1 mouse cellular context compared by ENCODE assay signal in the genomic region with DNA sequence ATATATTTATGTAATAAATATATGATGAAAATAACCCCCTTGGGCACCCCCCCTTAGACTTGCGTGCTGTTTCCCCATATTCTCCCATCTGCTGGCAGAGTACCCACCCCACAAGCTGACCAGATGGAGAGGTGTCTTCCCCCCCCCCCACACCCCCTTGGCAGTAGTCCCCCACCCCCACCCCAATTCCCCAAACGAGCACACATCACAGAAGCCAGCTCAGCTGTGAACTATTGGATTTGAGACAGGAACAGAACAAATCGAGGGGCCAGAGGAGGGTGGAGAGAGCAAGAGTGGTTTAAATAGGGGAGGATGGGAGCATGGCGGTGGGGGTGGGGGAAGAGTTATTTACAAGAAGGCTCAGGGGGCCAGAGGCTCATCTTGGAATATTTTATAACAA.
TF ChIP-seq lines count a peak whose summit lies in the region.

No protein-coding gene starts in this region.

TF ChIP-seq in MEL, 35 proteins besides CTCF, POLR2A, EP300 and RAD21:
- TF ChIP-seq ZMIZ1 (IDR thresholded peaks at IDR 0.05; ENCODE audit: low read depth, low read length) (0 out of 2 replicates have a peak, but pooled peaks have one; percentile 40), MEF2A (IDR thresholded peaks at IDR 0.05; ENCODE audit: extremely low read depth, insufficient replicate concordance, low read depth, low read length, poor library complexity, severe bottlenecking) (no peak)
TF ChIP-seq in MEL: peak in this region for 1.
